Mouse (Mus musculus) lung, postnatal 0 days (tissue): Measurements from ENCODE around the gene Raver1. TPM values are rescaled to one million over a fixed set of nuclear protein-coding genes. Genes with fewer than 3 reads are reported as not detected.
A peak's percentile ranks its signal among the peaks of the same experiment; 100 is the strongest.

Source experiments
- ATAC-seq: fragments of 200-750 bp; cut with Nextera tagmentation; 2 replicates; pipeline ENCODE4 v1.8.0; 2017; ENCODE audit warnings: moderate library complexity
- DNase-seq: peaks from one replicate; pipeline ENCODE4 v3.0.0-alpha.2; 2016; ENCODE audit warnings: low spot score
- H3K27ac ChIP-seq: fragments of 300-500 bp; sonication (generic); 2 replicates; pipeline ENCODE4 v1.5.1; 2014; ENCODE audit warnings: antibody characterized with exemption, mild to moderate bottlenecking, low read length, mixed read lengths
- H3K27me3 ChIP-seq: fragments of 300-500 bp; sonication (generic); replicated peaks from 2 replicates; pipeline ENCODE4 v1.6.1; 2014; ENCODE audit warnings: low read length, mixed read lengths; ENCODE audit not compliant: insufficient read depth
- H3K36me3 ChIP-seq: fragments of 300-500 bp; sonication (generic); 2 replicates; pipeline ENCODE4 v1.6.1; 2014; ENCODE audit warnings: low read length, mixed read lengths; ENCODE audit not compliant: insufficient read depth
- H3K4me1 ChIP-seq: fragments of 300-500 bp; sonication (generic); 2 replicates; pipeline ENCODE4 v1.6.1; 2014; ENCODE audit warnings: antibody characterized with exemption, low read depth, low read length, mixed read lengths; ENCODE audit not compliant: insufficient read depth
- H3K4me2 ChIP-seq: fragments of 300-500 bp; sonication (generic); replicated peaks from 2 replicates; pipeline ENCODE4 v1.6.1; 2014; ENCODE audit warnings: low read depth, mild to moderate bottlenecking, low read length, moderate library complexity, mixed read lengths
- H3K4me3 ChIP-seq: fragments of 300-500 bp; sonication (generic); 2 replicates; pipeline ENCODE4 v1.5.1; 2014; ENCODE audit warnings: low read depth, low read length
- H3K9ac ChIP-seq: fragments of 300-500 bp; sonication (generic); replicated peaks from 2 replicates; pipeline ENCODE4 v1.6.1; 2014; ENCODE audit warnings: low read depth, mild to moderate bottlenecking
- H3K9me3 ChIP-seq: fragments of 300-500 bp; sonication (generic); 2 replicates; pipeline ENCODE4 v1.6.1; 2016; ENCODE audit warnings: low read length, mixed read lengths
- CTCF ChIP-seq: IDR thresholded peaks from 2 replicates; pipeline ENCODE4 v1.5.1; 2016; ENCODE audit warnings: antibody characterized with exemption, mild to moderate bottlenecking
- EP300 ChIP-seq: IDR thresholded peaks from 2 replicates; pipeline ENCODE4 v1.6.1; 2016; ENCODE audit warnings: antibody characterized with exemption, mild to moderate bottlenecking, control low read depth
- WGBS: fragments of 180-500 bp; shearing (Covaris S2); extraction: QIAGEN DNeasy Blood & Tissue Kit; methylation state at CpG from one replicate; pipeline ENCODE4 v1.1.7; 2014; 5-methylcytosine and 5-hydroxymethylcytosine counted together
- polyA plus RNA-seq: library from polyadenylated mRNA; unstranded; fragments of >200 nt; fragmentation: Nextera tagmentation; extraction: Ambion mirVana; gene quantifications from 2 replicates; pipeline ENCODE4 v1.2.1, GENCODE M21; 2015

Raver1 gene
- polyA plus RNA-seq, 1 experiment from 2014 or later = 16.8 TPM

GRCm38 (mm10) chr9:21134595-21135328 lies 43.0 kb upstream of the Raver1 start:
- Histone ChIP-seq H3K27me3 (no peaks in the 10 kb centered on the region), H3K4me3 (no peak overlapping the region), H3K9me3 (no peaks in the 10 kb centered on the region), H3K9ac (no peak overlapping the region), H3K27ac (peak overlapping the region; percentile 66; the same call in 1 of the 2 replicates), H3K36me3 (peaks cover 3% of the 10 kb centered on the region; the same call in 1 of the 2 replicates), H3K4me1 (peaks cover 5% of the 10 kb centered on the region; the same call in 1 of the 2 replicates), H3K4me2 (no peak overlapping the region)
- DNase-seq (peak; percentile 83), ATAC-seq (peak; percentile 52)
- peak; percentile 76 for TF ChIP-seq EP300
- no peak for TF ChIP-seq CTCF
- 35% methylated on average over 9 of the region's 9 CpGs for WGBS

- no peak overlapping the region for H3K4me3 ChIP-seq
- TF ChIP-seq EP300 = no peak
- TF ChIP-seq CTCF = no peak
- WGBS = 69% methylated on average over 9 of the region's 9 CpGs
- ATAC-seq (no peak), DNase-seq (no peak)
- H3K27me3 ChIP-seq = no peaks in the 10 kb centered on the region
- no peaks in the 10 kb centered on the region for H3K36me3 ChIP-seq
- H3K4me1 ChIP-seq = peaks cover 5% of the 10 kb centered on the region; the same call in 1 of the 2 replicates
- no peaks in the 10 kb centered on the region for H3K9me3 ChIP-seq
- no peak overlapping the region for H3K4me2 ChIP-seq
- no peak overlapping the region for H3K27ac ChIP-seq
- no peak overlapping the region for H3K9ac ChIP-seq
These were observed 41.4 kb upstream of the Raver1 start for GRCm38 (mm10) chr9:21133064-21133707.

- ATAC-seq (no peak), DNase-seq (peak; percentile 27)
- H3K27ac ChIP-seq = no peak overlapping the region
- H3K4me2 ChIP-seq = no peak overlapping the region
- H3K9me3 ChIP-seq = no peaks in the 10 kb centered on the region
- TF ChIP-seq CTCF (peak; percentile 35), EP300 (no peak)
- H3K4me3 ChIP-seq = no peak overlapping the region
- peaks cover 5% of the 10 kb centered on the region; the same call in 1 of the 2 replicates for H3K4me1 ChIP-seq
- no peaks in the 10 kb centered on the region for H3K36me3 ChIP-seq
- H3K9ac ChIP-seq = no peak overlapping the region
- 74% methylated on average over 12 of the region's 12 CpGs for WGBS
- no peaks in the 10 kb centered on the region for H3K27me3 ChIP-seq
These were observed 40.4 kb upstream of the Raver1 start for GRCm38 (mm10) chr9:21132102-21132775.

GRCm38 (mm10) chr9:21131059-21131956 lies 39.5 kb upstream of the Raver1 start, which contains the start of gene Tyk2:
Gene Tyk2 (minus strand): TSS chr9:21131243.
- Histone ChIP-seq H3K9me3 (no peaks in the 10 kb centered on the region), H3K4me3 (peak within 1 kb of the TSS; percentile 62), H3K27me3 (no peaks in the 10 kb centered on the region), H3K36me3 (no peaks in the 10 kb centered on the region; the same call in 1 of the 2 replicates), H3K4me2 (peak within 1 kb of the TSS; percentile 67), H3K4me1 (peaks cover 5% of the 10 kb centered on the region; the same call in 1 of the 2 replicates), H3K27ac (peak within 1 kb of the TSS; percentile 52), H3K9ac (peak within 1 kb of the TSS; percentile 43)
- TF ChIP-seq EP300 (no peak), CTCF (peak; percentile 1)
- WGBS = 5% methylated on average over 37 of the region's 37 CpGs
- ATAC-seq (peak; percentile 96), DNase-seq (peak; percentile 98)

- Histone ChIP-seq H3K4me1 (no peaks in the 10 kb centered on the region), H3K36me3 (peaks cover 11% of the 10 kb centered on the region; the same call in 1 of the 2 replicates), H3K4me2 (no peak overlapping the region), H3K27me3 (no peaks in the 10 kb centered on the region), H3K27ac (no peak overlapping the region), H3K4me3 (no peak overlapping the region), H3K9me3 (no peaks in the 10 kb centered on the region), H3K9ac (no peak overlapping the region)
- no peak for ATAC-seq
- peak; percentile 55 for DNase-seq
- WGBS = 50% methylated on average over 2 of the region's 2 CpGs
- TF ChIP-seq CTCF (no peak), EP300 (no peak)
These were observed 34.4 kb upstream of the Raver1 start for GRCm38 (mm10) chr9:21126259-21126627.
